Mouse (Mus musculus) lung, adult 18-20 months (tissue): ENCODE results near the gene Rbpjl.

Source experiments
- DNase-seq, 2 experiments: peaks; one replicate each; pipeline ENCODE4 v3.0.0; 2022; ENCODE audit warnings: mixed read lengths in 2 of 2

The Rbpjl gene

GRCm38 (mm10) chr2:164430697-164431096 lies 27.8 kb downstream of the Rbpjl start:
- DNase-seq, result peak in 1 of 2 experiments; percentile 71

- peak; percentile 63 to 74 for DNase-seq
These were observed 28.9 kb downstream of the Rbpjl start for GRCm38 (mm10) chr2:164431676-164432465.

- peak; percentile 49 to 71 for DNase-seq
These were observed 29.7 kb downstream of the Rbpjl start for GRCm38 (mm10) chr2:164432541-164433191.

- no peak for DNase-seq
These were observed 30.4 kb downstream of the Rbpjl start for GRCm38 (mm10) chr2:164433278-164433895.

GRCm38 (mm10) chr2:164434681-164435080 lies 31.7 kb downstream of the Rbpjl start:
- DNase-seq, result no peak

- peak; percentile 53 to 79 for DNase-seq
These were observed 32.5 kb downstream of the Rbpjl start for GRCm38 (mm10) chr2:164435216-164436090.

GRCm38 (mm10) chr2:164436215-164436913 lies 33.4 kb downstream of the Rbpjl start:
- DNase-seq, result no peak

- peak; percentile 75 to 81 for DNase-seq
These were observed 34.0 kb downstream of the Rbpjl start for GRCm38 (mm10) chr2:164436961-164437360.

GRCm38 (mm10) chr2:164437710-164438109 lies 34.8 kb downstream of the Rbpjl start:
- DNase-seq, result no peak

- DNase-seq, result no peak
These were observed 35.3 kb downstream of the Rbpjl start for GRCm38 (mm10) chr2:164438257-164438656.

- no peak for DNase-seq
These were observed 36.1 kb downstream of the Rbpjl start for GRCm38 (mm10) chr2:164439001-164439421.

- DNase-seq, result peak; percentile 82 to 86
These were observed 37.4 kb downstream of the Rbpjl start for GRCm38 (mm10) chr2:164440314-164440713.

- peak; percentile 59 to 69 for DNase-seq
These were observed 38.2 kb downstream of the Rbpjl start for GRCm38 (mm10) chr2:164441155-164441554.

GRCm38 (mm10) chr2:164441731-164442130 lies 38.8 kb downstream of the Rbpjl start:
- DNase-seq, result no peak

- peak; percentile 58 to 74 for DNase-seq
These were observed 39.5 kb downstream of the Rbpjl start for GRCm38 (mm10) chr2:164442315-164443050.

GRCm38 (mm10) chr2:164443051-164443437 lies 40.1 kb downstream of the Rbpjl start:
- peak; percentile 92 to 95 for DNase-seq

- DNase-seq, result peak in 1 of 2 experiments; percentile 41
These were observed 40.6 kb downstream of the Rbpjl start, which contains the start of gene Sdc4 for GRCm38 (mm10) chr2:164443460-164444000. Gene Sdc4 (minus strand): TSS chr2:164443887.

GRCm38 (mm10) chr2:164444701-164445100 lies 41.8 kb downstream of the Rbpjl start:
- no peak for DNase-seq

- DNase-seq, result no peak
These were observed 42.6 kb downstream of the Rbpjl start for GRCm38 (mm10) chr2:164445399-164446085.

- no peak for DNase-seq
These were observed 43.1 kb downstream of the Rbpjl start for GRCm38 (mm10) chr2:164446086-164446469.
